Mouse (Mus musculus): ENCODE results near the gene Mrps21.

GRCm38 (mm10) chr3:95842503-95843214 lies 28.7 kb downstream of the Mrps21 start:
- TF ChIP-seq POLR2A (IDR thresholded peaks at IDR 0.05; ENCODE audit: low read depth, low read length) (no peak), CTCF (IDR thresholded peaks at IDR 0.05; ENCODE audit: extremely low read depth, insufficient read length, insufficient replicate concordance, low read depth, low read length) (no peak)

Data from small intestine, adult 2 months (tissue).